Mouse (Mus musculus) olfactory bulb, adult 2 months (tissue): Measurements from ENCODE around the gene Rfc5. TPM values are rescaled to one million over a fixed set of nuclear protein-coding genes. Genes with fewer than 3 reads are reported as not detected.

Experiments
- H3K27ac ChIP-seq: fragments of 200-500 bp; 2 replicates; pipeline ENCODE4 v1.5.1; 2012; ENCODE audit warnings: low read depth, low read length; ENCODE audit not compliant: insufficient read depth
- H3K4me1 ChIP-seq: fragments of 200-500 bp; 2 replicates; pipeline ENCODE4 v1.6.1; 2012; ENCODE audit warnings: low read length; ENCODE audit not compliant: control insufficient read depth, insufficient read depth
- H3K4me3 ChIP-seq: fragments of 200-500 bp; 2 replicates; pipeline ENCODE4 v1.5.1; 2012; ENCODE audit warnings: mild to moderate bottlenecking, low read depth, low read length, moderate library complexity; ENCODE audit not compliant: insufficient read depth
- CTCF ChIP-seq: fragments of 200-500 bp; IDR thresholded peaks from 2 replicates; pipeline ENCODE4 v1.5.1; 2012; ENCODE audit warnings: low read depth, mild to moderate bottlenecking, low read length, moderate library complexity; ENCODE audit not compliant: insufficient read depth
- POLR2A ChIP-seq: fragments of 200-500 bp; IDR thresholded peaks from 2 replicates; pipeline ENCODE4 v1.6.1; 2012; ENCODE audit warnings: mild to moderate bottlenecking, low read depth, low read length, moderate library complexity; ENCODE audit not compliant: insufficient read depth
- WGBS: fragments of 180-500 bp; shearing (Covaris S2); methylation state at CpG from one replicate; pipeline ENCODE4 v1.1.7; 2018; 5-methylcytosine and 5-hydroxymethylcytosine counted together
- polyA plus RNA-seq: library from polyadenylated mRNA; stranded (reverse); fragments of >200 nt; gene quantifications from 2 replicates; pipeline ENCODE4 v1.2.4, GENCODE M21; 2012; ENCODE audit warnings: low replicate concordance; ENCODE audit not compliant: missing spikeins, insufficient read depth, insufficient read length

Rfc5 gene
- polyA plus RNA-seq, 1 experiment, result not detected

GRCm38 (mm10) chr5:117364821-117365220 is 24.0 kb downstream of the Rfc5 start:
- Histone ChIP-seq H3K4me3 (no peak overlapping the region), H3K27ac (no peak overlapping the region), H3K4me1 (peaks cover 27% of the 10 kb centered on the region)
- TF ChIP-seq CTCF, result no peak
- no peak for TF ChIP-seq POLR2A
- WGBS, result 70% methylated on average over 3 of the region's 3 CpGs

GRCm38 (mm10) chr5:117363066-117363782 is 25.6 kb downstream of the Rfc5 start:
- WGBS, result 50% methylated on average over 15 of the region's 15 CpGs
- TF ChIP-seq CTCF (no peak), POLR2A (no peak)
- Histone ChIP-seq H3K4me1 (peaks cover 29% of the 10 kb centered on the region), H3K4me3 (no peak overlapping the region), H3K27ac (no peak overlapping the region)

- no peak overlapping the region for H3K4me3 ChIP-seq
- no peak overlapping the region for H3K27ac ChIP-seq
- H3K4me1 ChIP-seq, result peaks cover 31% of the 10 kb centered on the region
- TF ChIP-seq CTCF, result no peak
- no peak for TF ChIP-seq POLR2A
- WGBS, result 46% methylated on average over 4 of the region's 4 CpGs
Observed at GRCm38 (mm10) chr5:117361590-117361989, 27.3 kb downstream of the Rfc5 start.

- WGBS, result 25% methylated on average over 13 of the region's 13 CpGs
- no peak overlapping the region for H3K4me3 ChIP-seq
Observed at GRCm38 (mm10) chr5:117360631-117361541, 28.0 kb downstream of the Rfc5 start.

GRCm38 (mm10) chr5:117360228-117360515 is 28.7 kb downstream of the Rfc5 start:
- H3K4me3 ChIP-seq, result no peak overlapping the region
- H3K4me1 ChIP-seq, result peaks cover 32% of the 10 kb centered on the region
- TF ChIP-seq POLR2A (no peak), CTCF (no peak)
- no peak overlapping the region for H3K27ac ChIP-seq
- WGBS, result 37% methylated on average over 13 of the region's 13 CpGs

More at GRCm38 (mm10) chr5:117360631-117361541, 28.0 kb downstream of the Rfc5 start:
- peaks cover 34% of the 10 kb centered on the region for H3K4me1 ChIP-seq
- TF ChIP-seq POLR2A (no peak), CTCF (no peak)
- H3K27ac ChIP-seq, result no peak overlapping the region

GRCm38 (mm10) chr5:117359497-117360227 is 29.2 kb downstream of the Rfc5 start:
- H3K4me1 ChIP-seq, result peaks cover 32% of the 10 kb centered on the region
- 47% methylated on average over 7 of the region's 7 CpGs for WGBS
- TF ChIP-seq POLR2A (no peak), CTCF (no peak)
- H3K4me3 ChIP-seq, result no peak overlapping the region
- no peak overlapping the region for H3K27ac ChIP-seq

GRCm38 (mm10) chr5:117358725-117359124 is 30.1 kb downstream of the Rfc5 start:
- 19% methylated on average over 11 of the region's 11 CpGs for WGBS
- Histone ChIP-seq H3K4me1 (peaks cover 31% of the 10 kb centered on the region), H3K27ac (no peak overlapping the region), H3K4me3 (no peak overlapping the region)
- no peak for TF ChIP-seq POLR2A
- peak; percentile 78; the same call in 1 of the 2 replicates for TF ChIP-seq CTCF

- Histone ChIP-seq H3K4me3 (peak overlapping the region; percentile 96), H3K27ac (peak overlapping the region; percentile 83; the same call in 1 of the 2 replicates), H3K4me1 (peaks cover 26% of the 10 kb centered on the region)
- TF ChIP-seq POLR2A (no peak), CTCF (no peak)
- WGBS, result 2% methylated on average over 6 of the region's 6 CpGs
Observed at GRCm38 (mm10) chr5:117358248-117358630, 30.6 kb downstream of the Rfc5 start.
